Comparison of ENCODE assay signal across 21 mouse cellular contexts in genomic region chr4:139105453-139105852, GRCm38 (mm10). TPM values are rescaled to one million over a fixed set of nuclear protein-coding genes. Genes with fewer than 3 reads are reported as not detected.
"Had no signal": no experiment of that assay in that cellular context is flagged by ENCODE, and none has a peak within 500 bp of the region (broad histone marks: within the 10 kb centered on the region; RNA-seq: fewer than 3 reads in every experiment).

No protein-coding gene starts in this region.

- ATAC-seq: midbrain, embryonic 16.5 days had no signal

- H3K27me3 ChIP-seq: midbrain, embryonic 12.5 days; stomach, embryonic 15.5 days had no signal

- H3K27ac ChIP-seq: midbrain, embryonic 10.5 days; midbrain, embryonic 12.5 days; stomach, embryonic 15.5 days; stomach, postnatal 0 days had no signal

- H3K4me1 ChIP-seq: midbrain, embryonic 10.5 days; midbrain, embryonic 12.5 days had no signal

- DNase-seq: lung, adult 18-20 months; lung, embryonic 14.5 days; lung, postnatal 10 days; lung, postnatal 4 days; midbrain, embryonic 14.5 days; retina, postnatal 1 day; right cerebral cortex, postnatal 14 days; thymus, adult 2 months; thymus, postnatal 25 days; thymus, postnatal 4 days had no signal

- H3K9me3 ChIP-seq: midbrain, embryonic 10.5 days; midbrain, embryonic 12.5 days; stomach, embryonic 15.5 days had no signal

- H3K4me2 ChIP-seq: lung, embryonic 14.5 days; midbrain, embryonic 12.5 days; stomach, embryonic 15.5 days had no signal

- H3K9ac ChIP-seq: lung, embryonic 14.5 days; midbrain, embryonic 12.5 days; stomach, embryonic 15.5 days had no signal

- H3K4me3 ChIP-seq: midbrain, embryonic 10.5 days; midbrain, embryonic 12.5 days; myocyte; stomach, embryonic 15.5 days had no signal

RNA-seq across cellular contexts. Expression of gene Nbl1, which starts 12.7 kb away (rescaled TPM):
- total RNA-seq: megakaryocyte-erythroid progenitor cell, adult 5-6 weeks had no signal

RNA-seq across cellular contexts. Expression of gene Htr6, which starts 30.1 kb away (rescaled TPM):
- total RNA-seq: megakaryocyte, adult 5-6 weeks; megakaryocyte-erythroid progenitor cell, adult 5-6 weeks had no signal
- polyA plus RNA-seq: liver, embryonic 16.5 days; lung, embryonic 14.5 days; lung, embryonic 16.5 days; midbrain, embryonic 10.5 days; midbrain, embryonic 12.5 days; spleen, adult 2 months; stomach, embryonic 15.5 days; stomach, postnatal 0 days; thymus, adult 2 months had no signal
